Mouse (Mus musculus) c-Kit-positive CD71-positive TER-119-positive erythroid progenitor cells, embryonic 14.5 days (primary cell): ENCODE measurements around the gene Fli1.
A peak's percentile ranks its signal among the peaks of the same experiment; 100 is the strongest.

Experiments used
- DNase-seq: peaks from one replicate; pipeline ENCODE4 v3.0.0-alpha.2; 2013; ENCODE audit warnings: low spot score

Gene Fli1

DNA sequence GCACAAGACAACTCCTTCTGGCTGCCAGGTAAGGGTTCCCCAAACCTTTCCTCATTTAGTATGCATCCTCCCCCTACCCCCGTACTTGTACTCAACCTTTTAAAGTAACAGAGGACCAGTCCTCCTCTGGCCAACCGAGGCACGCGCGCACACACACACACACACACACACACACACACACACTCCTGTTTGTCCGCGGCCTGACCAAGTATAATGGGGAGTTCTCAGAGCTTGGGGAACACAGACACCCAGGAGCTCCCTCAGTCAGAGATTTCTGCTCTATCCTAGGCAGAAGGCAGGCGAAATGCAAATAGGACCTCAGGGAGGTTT, 134.0 kb downstream of the Fli1 start:
- DNase-seq, result no peak

GRCm38 (mm10) chr9:32405191-32405925, 137.3 kb downstream of the Fli1 start:
- DNase-seq, result peak; percentile 29

- no peak for DNase-seq
Observed at GRCm38 (mm10) chr9:32400662-32401161, 141.9 kb downstream of the Fli1 start.

DNA sequence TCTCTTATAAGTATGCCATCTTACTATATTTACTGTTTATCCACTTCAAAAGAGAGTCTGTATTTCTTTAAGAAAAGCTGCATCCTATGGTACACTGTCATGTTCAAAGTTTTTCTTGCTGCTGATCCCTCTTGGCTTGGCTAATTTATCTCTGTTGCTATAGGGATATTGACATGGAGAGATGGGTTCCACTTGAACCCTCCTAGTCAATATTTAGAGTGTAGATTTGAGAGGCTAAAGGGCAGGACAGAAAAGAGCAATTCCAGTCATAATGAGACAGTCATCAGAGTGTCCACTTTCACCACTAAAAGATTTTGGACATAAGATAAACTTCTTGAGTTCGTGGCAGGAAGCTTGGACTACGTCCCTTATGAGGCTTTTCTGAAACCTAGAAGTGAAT, 142.4 kb downstream of the Fli1 start:
- DNase-seq, result no peak

- no peak for DNase-seq
Observed at GRCm38 (mm10) chr9:32394761-32395161, 147.9 kb downstream of the Fli1 start.

GRCm38 (mm10) chr9:32392716-32393115, 149.9 kb downstream of the Fli1 start:
- no peak for DNase-seq

- DNase-seq, result no peak
Observed at GRCm38 (mm10) chr9:32391701-32392100, 151.0 kb downstream of the Fli1 start.

DNA sequence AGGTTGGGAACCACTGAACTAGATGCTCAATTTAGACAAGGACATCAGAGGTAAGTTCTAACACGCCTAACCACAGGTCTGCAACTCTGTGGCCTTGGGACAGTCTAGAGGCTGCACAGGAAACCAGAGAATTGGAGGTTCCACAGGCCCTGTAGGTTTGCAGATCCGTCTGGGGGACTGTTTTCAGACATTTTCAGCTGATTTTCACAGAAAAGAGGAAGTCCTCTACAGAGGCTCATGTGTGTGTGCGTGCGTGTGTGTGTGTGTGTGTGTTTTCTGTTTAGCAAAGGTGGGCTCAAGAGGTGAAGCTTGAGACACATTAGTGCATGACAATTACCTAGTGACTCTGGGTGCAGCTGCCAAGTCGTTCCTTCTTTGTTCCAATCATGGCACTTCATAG, 151.6 kb downstream of the Fli1 start:
- no peak for DNase-seq

GRCm38 (mm10) chr9:32388120-32388519, 154.5 kb downstream of the Fli1 start:
- peak; percentile 31 for DNase-seq

GRCm38 (mm10) chr9:32384906-32385305, 157.8 kb downstream of the Fli1 start:
- no peak for DNase-seq

- no peak for DNase-seq
Observed at GRCm38 (mm10) chr9:32376863-32377590, 165.6 kb downstream of the Fli1 start.

DNA sequence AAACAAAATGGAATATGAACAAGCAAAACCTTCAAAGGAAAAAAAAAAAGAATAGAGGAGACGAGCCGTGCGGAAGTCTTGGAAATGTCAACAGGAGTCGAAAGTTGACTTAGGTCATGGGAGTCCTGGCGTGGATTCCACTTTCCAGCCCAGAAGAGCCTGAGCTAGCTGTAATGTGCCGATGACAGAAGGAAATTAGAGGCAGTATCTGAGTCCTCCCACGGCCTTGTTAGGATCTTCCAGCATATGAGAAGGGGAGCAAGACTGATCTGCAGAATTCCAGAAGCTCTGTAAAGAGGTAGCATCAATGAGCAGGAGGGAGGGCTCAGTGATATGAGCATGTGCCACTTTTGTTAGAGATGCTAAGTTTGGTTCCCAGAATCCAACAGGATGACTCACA, 166.6 kb downstream of the Fli1 start:
- DNase-seq, result no peak

DNA sequence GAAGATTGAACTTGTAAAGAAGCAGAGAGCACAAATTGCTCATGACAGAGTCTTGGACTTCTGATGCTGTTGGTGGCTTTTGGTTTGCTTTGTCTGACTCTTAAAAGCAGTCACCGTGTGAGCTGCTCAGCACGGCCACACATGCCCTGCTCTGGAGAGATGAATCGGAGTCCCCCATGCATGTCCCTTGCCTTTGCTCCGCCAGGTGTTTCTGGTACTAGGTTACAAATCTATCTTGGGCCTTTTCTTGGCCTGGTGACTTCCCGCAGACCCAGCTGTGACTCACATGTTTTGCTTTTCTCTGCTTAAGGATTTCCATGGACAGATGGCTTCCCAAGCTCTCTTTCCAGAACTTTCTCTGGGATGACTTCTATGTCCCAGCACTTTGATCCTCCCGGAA, 169.0 kb downstream of the Fli1 start:
- no peak for DNase-seq
